In the genomic region with DNA sequence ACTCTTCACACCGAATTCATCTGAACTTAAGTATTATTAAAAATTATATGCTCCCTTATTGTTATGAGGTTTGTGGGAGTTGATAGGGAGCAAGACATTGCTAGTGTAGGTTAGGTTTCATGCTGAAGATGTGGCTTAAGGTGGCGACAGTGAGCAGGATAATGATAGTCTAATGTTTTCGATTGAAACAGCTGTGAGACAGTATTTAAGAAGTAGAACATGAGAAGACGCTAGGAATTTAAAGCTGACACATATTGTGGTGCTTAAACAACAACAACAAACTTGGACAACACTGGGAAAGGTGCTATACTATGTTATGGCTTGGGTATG, we compare ENCODE assay signal across 8 mouse cellular contexts. TPM values are rescaled to one million over a fixed set of nuclear protein-coding genes. Genes with fewer than 3 reads are reported as not detected.
A peak's percentile ranks its signal among the peaks of the same experiment; 100 is the strongest.
DNase-seq lines count a peak whose midpoint lies in the region; ATAC-seq and TF ChIP-seq lines count a peak whose summit lies in the region.

No protein-coding gene starts in this region.

- no peak for TF ChIP-seq POLR2A in cerebellum, adult 2 months (IDR thresholded peaks at IDR 0.05; ENCODE audit: borderline replicate concordance, insufficient read depth, low read length)

- no peak overlapping the region for H3K27ac ChIP-seq in cerebellum, adult 2 months (ENCODE audit: insufficient read depth, low read length)
- peak overlapping the region; percentile 95; the same call in 1 of the 2 replicates for H3K27ac ChIP-seq in limb, embryonic 12.5 days
- H3K27ac ChIP-seq in stomach, embryonic 16.5 days (ENCODE audit: low read length) = peak overlapping the region; percentile 76

- no peaks in the 10 kb centered on the region; the same call in 1 of the 2 replicates for H3K4me1 ChIP-seq in cerebellum, adult 2 months (ENCODE audit: control insufficient read depth, insufficient read depth, low read length)
- peaks cover 14% of the 10 kb centered on the region; the same call in 1 of the 2 replicates for H3K4me1 ChIP-seq in limb, embryonic 12.5 days (replicated peaks)
- peaks cover 8% of the 10 kb centered on the region for H3K4me1 ChIP-seq in stomach, embryonic 16.5 days (ENCODE audit: control insufficient read depth, insufficient read depth, low read length)

- peak overlapping the region; percentile 42; the same call in 1 of the 2 replicates for H3K9ac ChIP-seq in limb, embryonic 12.5 days (replicated peaks)
- peak overlapping the region; percentile 72 for H3K9ac ChIP-seq in stomach, embryonic 16.5 days (ENCODE audit: low read length)

- H3K9me3 ChIP-seq in limb, embryonic 12.5 days = no peaks in the 10 kb centered on the region
- no peaks in the 10 kb centered on the region for H3K9me3 ChIP-seq in stomach, embryonic 16.5 days (replicated peaks; ENCODE audit: control insufficient read depth, low read length)

- TF ChIP-seq CTCF in cerebellum, adult 2 months (IDR thresholded peaks at IDR 0.05; ENCODE audit: borderline replicate concordance, insufficient read depth, low read depth, low read length) = no peak

- no peak for DNase-seq in cerebellum, adult 2 months
- DNase-seq in cerebellum, adult 9-10 months = no peak
- peak; percentile 9 for DNase-seq in thymus, postnatal 14 days
- DNase-seq in thymus, postnatal 25 days = no peak
- DNase-seq in frontal cortex, postnatal 25 days (ENCODE audit: low spot score in 2 of 2) = no peak
- DNase-seq in gastrocnemius, adult 8-10 months (ENCODE audit: low spot score in 2 of 2) = no peak

- WGBS in cerebellum, adult 2 months = 5% methylated on average over 4 of the region's 4 CpGs
- WGBS in limb, embryonic 12.5 days = 9% methylated on average over 4 of the region's 4 CpGs
- 4% methylated on average over 4 of the region's 4 CpGs for WGBS in stomach, embryonic 16.5 days

- peaks cover 25% of the 10 kb centered on the region for H3K36me3 ChIP-seq in limb, embryonic 12.5 days
- H3K36me3 ChIP-seq in stomach, embryonic 16.5 days (ENCODE audit: control insufficient read depth, insufficient read depth, low read length) = peaks cover 6% of the 10 kb centered on the region; the same call in 1 of the 2 replicates

- peak overlapping the region; percentile 80 for H3K4me2 ChIP-seq in limb, embryonic 12.5 days
- H3K4me2 ChIP-seq in stomach, embryonic 16.5 days (ENCODE audit: low read depth, low read length) = peak overlapping the region; percentile 86

- H3K27me3 ChIP-seq in cerebellum, adult 2 months (ENCODE audit: control insufficient read depth, insufficient read depth, low read length) = no peaks in the 10 kb centered on the region
- H3K27me3 ChIP-seq in limb, embryonic 12.5 days = no peaks in the 10 kb centered on the region
- H3K27me3 ChIP-seq in stomach, embryonic 16.5 days (ENCODE audit: control insufficient read depth, insufficient read depth, low read length) = no peaks in the 10 kb centered on the region

- ATAC-seq in limb, embryonic 12.5 days (ENCODE audit: insufficient number of reproducible peaks, insufficient read depth, low FRiP score, low TSS enrichment, low read depth) = no peak
- no peak for ATAC-seq in stomach, embryonic 16.5 days (ENCODE audit: insufficient read depth, low FRiP score)

- peak overlapping the region; percentile 63 for H3K4me3 ChIP-seq in cerebellum, adult 2 months (replicated peaks; ENCODE audit: insufficient read depth, low read depth, low read length)
- H3K4me3 ChIP-seq in limb, embryonic 12.5 days (replicated peaks) = peak overlapping the region; percentile 95
- H3K4me3 ChIP-seq in stomach, embryonic 16.5 days (replicated peaks; ENCODE audit: low read length) = peak overlapping the region; percentile 98

RNA-seq across cellular contexts. Expression of a gene that starts 0.7 kb away (rescaled TPM):
- 22.3 and 23.4 TPM in 2 replicates for polyA plus RNA-seq in cerebellum, adult 2 months (2012; rRNA removed)
- 153 and 154 TPM in 2 replicates for polyA plus RNA-seq in limb, embryonic 12.5 days (2016; fragmentation: Nextera tagmentation; extraction: Ambion mirVana)
- 218 and 219 TPM in 2 replicates for polyA plus RNA-seq in stomach, embryonic 16.5 days (2015; fragmentation: Nextera tagmentation; extraction: Ambion mirVana)
- total RNA-seq in gastrocnemius, adult 8-10 months (2022) = 1 to 10 TPM; 5.3 to 7.7 (median 6.6) TPM

RNA-seq across cellular contexts. Expression of a gene that starts 0.8 kb away (rescaled TPM):
- polyA plus RNA-seq in cerebellum, adult 2 months (2012; rRNA removed) = 36.9 and 37.0 TPM in 2 replicates
- polyA plus RNA-seq in limb, embryonic 12.5 days (2016; fragmentation: Nextera tagmentation; extraction: Ambion mirVana) = 56.1 and 57.4 TPM in 2 replicates
- 47.5 and 51.3 TPM in 2 replicates for polyA plus RNA-seq in stomach, embryonic 16.5 days (2015; fragmentation: Nextera tagmentation; extraction: Ambion mirVana)
- 10 to 100 TPM; 39.4 to 49.8 (median 47.2) TPM for total RNA-seq in gastrocnemius, adult 8-10 months (2022)

RNA-seq across cellular contexts. Expression of a gene that starts 50.1 kb away (rescaled TPM):
- 121 and 125 TPM in 2 replicates for polyA plus RNA-seq in cerebellum, adult 2 months (2012; rRNA removed)
- 16.3 and 18.0 TPM in 2 replicates for polyA plus RNA-seq in limb, embryonic 12.5 days (2016; fragmentation: Nextera tagmentation; extraction: Ambion mirVana)
- 18.1 and 20.1 TPM in 2 replicates for polyA plus RNA-seq in stomach, embryonic 16.5 days (2015; fragmentation: Nextera tagmentation; extraction: Ambion mirVana)
- total RNA-seq in gastrocnemius, adult 8-10 months (2022) = 100 to 1,000 TPM; 121 to 128 (median 126) TPM
